Mouse (Mus musculus) midbrain, embryonic 11.5 days (tissue): Measurements from ENCODE around the gene Cc2d2b. TPM values are rescaled to one million over a fixed set of nuclear protein-coding genes. Genes with fewer than 3 reads are reported as not detected.

ENCODE experiments used
- ATAC-seq: fragments of 200-750 bp; cut with Nextera tagmentation; 2 replicates; pipeline ENCODE4 v1.8.0; 2017; ENCODE audit warnings: moderate TSS enrichment, moderate library complexity; ENCODE audit not compliant: low FRiP score
- DNase-seq: peaks from one replicate; pipeline ENCODE4 v3.0.0; 2015; ENCODE audit warnings: low spot score; ENCODE audit errors: missing footprints
- H3K27ac ChIP-seq: fragments of 300-500 bp; sonication (generic); 2 replicates; pipeline ENCODE4 v1.5.1; 2014; ENCODE audit warnings: low read depth, low read length
- H3K27me3 ChIP-seq: fragments of 300-500 bp; sonication (generic); 2 replicates; pipeline ENCODE4 v1.6.1; 2014; ENCODE audit warnings: mild to moderate bottlenecking, low read length, moderate library complexity, mixed read lengths; ENCODE audit not compliant: control insufficient read depth, insufficient read depth
- H3K36me3 ChIP-seq: fragments of 300-500 bp; sonication (generic); 2 replicates; pipeline ENCODE4 v1.6.1; 2014; ENCODE audit warnings: mild to moderate bottlenecking, low read length, moderate library complexity, mixed read lengths; ENCODE audit not compliant: control insufficient read depth, insufficient read depth
- H3K4me1 ChIP-seq: fragments of 300-500 bp; sonication (generic); 2 replicates; pipeline ENCODE4 v1.6.1; 2014; ENCODE audit warnings: low read length; ENCODE audit not compliant: control insufficient read depth, insufficient read depth
- H3K4me2 ChIP-seq: fragments of 300-500 bp; sonication (generic); 2 replicates; pipeline ENCODE4 v1.6.1; 2014; ENCODE audit warnings: mild to moderate bottlenecking, moderate library complexity
- H3K4me3 ChIP-seq: fragments of 300-500 bp; sonication (generic); 2 replicates; pipeline ENCODE4 v1.5.1; 2014; ENCODE audit warnings: low read depth, low read length
- H3K9ac ChIP-seq: fragments of 300-500 bp; sonication (generic); 2 replicates; pipeline ENCODE4 v1.6.1; 2014; ENCODE audit warnings: low read length
- H3K9me3 ChIP-seq: fragments of 300-500 bp; sonication (generic); 2 replicates; pipeline ENCODE4 v1.6.1; 2016; ENCODE audit warnings: low read length; ENCODE audit not compliant: control insufficient read depth
- WGBS: fragments of 180-500 bp; shearing (Covaris S2); extraction: QIAGEN DNeasy Blood & Tissue Kit; methylation state at CpG from one replicate; pipeline ENCODE4 v1.1.7; 2014; 5-methylcytosine and 5-hydroxymethylcytosine counted together
- polyA plus RNA-seq: library from polyadenylated mRNA; unstranded; fragments of >200 nt; fragmentation: Nextera tagmentation; extraction: Ambion mirVana; gene quantifications from 2 replicates; pipeline ENCODE4 v1.2.1, GENCODE M21; 2014

The Cc2d2b gene
- polyA plus RNA-seq, 1 experiment from 2014 or later: 0.22 TPM

DNA sequence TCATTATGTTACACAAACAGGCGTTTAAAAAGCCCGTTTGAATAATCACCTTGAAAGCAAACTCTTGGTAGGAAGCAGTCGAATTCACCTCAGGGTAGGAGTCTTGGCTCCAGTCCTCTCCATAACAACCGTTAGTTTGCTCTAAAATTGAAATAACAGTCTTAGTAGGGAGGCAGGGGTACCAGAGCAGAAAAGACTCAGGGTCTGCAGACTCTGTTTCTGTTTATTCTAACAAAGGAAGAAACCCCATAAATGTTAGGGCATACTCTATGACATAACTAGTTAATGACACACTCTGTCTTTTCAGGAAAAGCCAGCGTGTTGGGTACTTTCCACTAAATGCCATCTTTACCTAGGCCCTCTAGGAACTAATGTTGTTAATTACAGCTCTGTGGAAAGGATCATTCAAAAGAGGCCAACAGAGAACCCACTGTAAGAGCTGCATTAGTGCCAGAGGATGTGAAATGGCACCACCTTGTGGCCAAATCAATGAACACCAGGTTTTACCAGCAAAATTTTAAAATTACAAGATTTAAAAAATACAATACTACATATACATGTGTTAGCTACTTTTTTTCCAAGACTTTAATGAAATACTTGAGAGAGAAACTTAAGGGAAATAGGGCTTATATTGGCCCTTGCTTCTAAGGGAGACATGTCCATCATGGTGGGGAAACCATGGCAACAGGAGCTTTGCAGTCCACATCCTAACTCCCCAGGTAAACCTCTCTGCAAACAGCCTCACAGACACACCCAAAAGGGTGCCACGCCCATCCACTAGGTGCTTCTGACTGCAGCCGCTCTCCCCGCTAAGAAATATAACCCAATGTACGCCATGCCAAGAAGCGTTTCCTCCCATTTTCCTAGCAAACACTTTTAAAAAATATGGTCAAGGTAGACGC, 26.2 kb upstream of the Cc2d2b start:
- peak; percentile 92 for DNase-seq
- Histone ChIP-seq H3K9ac (no peak overlapping the region), H3K4me3 (no peak overlapping the region), H3K4me1 (no peaks in the 10 kb centered on the region), H3K9me3 (no peaks in the 10 kb centered on the region), H3K4me2 (no peak overlapping the region), H3K27ac (no peak overlapping the region), H3K27me3 (no peaks in the 10 kb centered on the region), H3K36me3 (no peaks in the 10 kb centered on the region)
- WGBS: 56% methylated on average over 11 of the region's 11 CpGs
- peak; percentile 74 for ATAC-seq

DNA sequence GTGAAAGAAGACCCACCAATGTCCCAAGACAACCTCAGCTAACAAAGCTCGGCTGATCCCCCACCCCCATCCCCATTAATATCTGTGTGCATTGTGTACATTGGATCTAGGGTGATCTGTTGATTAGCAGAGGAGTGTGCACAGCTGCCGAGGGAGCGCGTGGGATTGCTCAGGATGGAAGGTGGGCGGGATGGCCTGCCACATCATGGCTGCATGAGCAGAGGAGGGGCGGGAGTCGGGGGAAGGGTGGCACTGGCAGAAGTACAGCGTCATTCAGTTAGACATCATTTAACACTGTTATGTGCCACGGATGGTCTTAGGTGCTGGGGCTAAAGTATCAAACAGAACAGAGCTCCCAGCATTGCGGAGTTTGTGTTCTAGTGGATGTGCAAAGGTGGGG, 25.0 kb upstream of the Cc2d2b start:
- Histone ChIP-seq H3K36me3 (no peaks in the 10 kb centered on the region), H3K27ac (no peak overlapping the region), H3K27me3 (no peaks in the 10 kb centered on the region), H3K9me3 (no peaks in the 10 kb centered on the region), H3K4me2 (no peak overlapping the region), H3K4me1 (no peaks in the 10 kb centered on the region), H3K9ac (no peak overlapping the region), H3K4me3 (no peak overlapping the region)
- 72% methylated on average over 10 of the region's 10 CpGs for WGBS
- DNase-seq: no peak
- ATAC-seq: no peak

DNA sequence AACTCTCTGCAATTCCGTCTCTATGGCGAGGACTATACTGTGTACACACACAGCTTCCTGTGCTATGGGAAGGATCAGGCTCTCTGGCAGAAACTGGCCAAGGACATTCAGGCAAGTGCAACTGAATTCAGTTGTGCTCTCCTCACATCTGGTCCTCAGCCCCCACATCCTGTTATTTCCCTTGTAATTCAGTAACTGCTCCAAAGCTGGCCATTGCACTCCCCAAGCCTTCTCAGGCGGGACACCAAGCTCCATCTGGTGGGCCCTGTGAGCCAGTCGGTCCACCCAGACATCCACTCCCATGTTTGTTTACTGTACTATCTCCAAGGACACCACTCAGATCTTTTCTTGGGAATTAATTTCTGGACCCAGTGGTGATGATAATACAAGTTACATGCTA, 22.4 kb upstream of the Cc2d2b start:
- ATAC-seq (no peak), DNase-seq (no peak)
- no peak overlapping the region for H3K4me2 ChIP-seq
- H3K4me1 ChIP-seq: no peaks in the 10 kb centered on the region
- no peaks in the 10 kb centered on the region for H3K36me3 ChIP-seq
- no peak overlapping the region for H3K4me3 ChIP-seq
- no peaks in the 10 kb centered on the region for H3K9me3 ChIP-seq
- 85% methylated on average over 4 of the region's 4 CpGs for WGBS
- H3K27me3 ChIP-seq: no peaks in the 10 kb centered on the region
- H3K9ac ChIP-seq: no peak overlapping the region
- no peak overlapping the region for H3K27ac ChIP-seq

DNA sequence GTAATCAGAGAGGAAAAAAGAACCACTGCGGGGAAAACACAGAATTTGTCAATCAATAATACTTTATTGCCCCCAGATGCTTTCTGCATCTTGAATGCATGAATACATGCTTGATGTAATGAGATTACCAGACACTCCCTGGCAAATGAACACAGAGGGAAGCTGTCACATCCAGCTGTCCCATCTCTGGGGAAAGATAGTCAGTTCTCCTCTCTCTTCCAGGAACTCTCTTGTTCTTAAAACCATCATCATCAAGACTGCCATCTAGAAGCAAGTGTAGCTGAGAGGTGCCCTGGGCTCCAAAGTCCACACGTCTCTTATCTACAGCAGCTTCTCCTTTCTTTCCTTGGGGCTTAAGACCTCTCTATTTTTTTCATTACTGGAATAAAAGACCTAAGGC, 21.9 kb upstream of the Cc2d2b start:
- Histone ChIP-seq H3K9me3 (no peaks in the 10 kb centered on the region), H3K4me3 (no peak overlapping the region), H3K4me1 (no peaks in the 10 kb centered on the region), H3K27me3 (no peaks in the 10 kb centered on the region), H3K9ac (no peak overlapping the region), H3K4me2 (no peak overlapping the region), H3K36me3 (no peaks in the 10 kb centered on the region), H3K27ac (no peak overlapping the region)
- no peak for ATAC-seq
- 76% methylated on average over 2 of the region's 2 CpGs for WGBS
- DNase-seq: no peak

DNA sequence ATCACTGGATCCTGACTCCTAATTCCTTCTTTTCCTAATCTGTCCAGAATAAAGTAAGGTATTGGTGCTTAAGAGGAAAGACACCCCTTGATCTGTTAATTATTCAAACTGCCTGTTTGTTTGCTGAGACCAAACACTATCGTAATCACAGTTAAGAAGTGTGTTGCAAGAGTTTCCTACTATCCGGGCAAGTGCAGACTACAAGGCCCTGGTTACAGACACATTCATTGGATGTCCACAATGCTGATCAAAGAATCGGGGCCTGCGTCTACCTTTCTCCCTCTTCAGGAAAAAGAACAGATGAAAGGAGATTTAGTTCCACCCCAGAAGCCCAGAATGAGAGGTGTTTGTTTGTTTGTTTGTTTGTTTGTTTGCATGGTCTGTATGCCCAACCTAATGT, 20.3 kb upstream of the Cc2d2b start:
- ATAC-seq (no peak), DNase-seq (no peak)
- H3K9me3 ChIP-seq: no peaks in the 10 kb centered on the region
- H3K27me3 ChIP-seq: no peaks in the 10 kb centered on the region
- no peak overlapping the region for H3K27ac ChIP-seq
- WGBS: 84% methylated on average over 4 of the region's 4 CpGs
- no peak overlapping the region for H3K9ac ChIP-seq
- no peak overlapping the region for H3K4me3 ChIP-seq
- no peaks in the 10 kb centered on the region for H3K4me1 ChIP-seq
- H3K4me2 ChIP-seq: no peak overlapping the region
- no peaks in the 10 kb centered on the region for H3K36me3 ChIP-seq

DNA sequence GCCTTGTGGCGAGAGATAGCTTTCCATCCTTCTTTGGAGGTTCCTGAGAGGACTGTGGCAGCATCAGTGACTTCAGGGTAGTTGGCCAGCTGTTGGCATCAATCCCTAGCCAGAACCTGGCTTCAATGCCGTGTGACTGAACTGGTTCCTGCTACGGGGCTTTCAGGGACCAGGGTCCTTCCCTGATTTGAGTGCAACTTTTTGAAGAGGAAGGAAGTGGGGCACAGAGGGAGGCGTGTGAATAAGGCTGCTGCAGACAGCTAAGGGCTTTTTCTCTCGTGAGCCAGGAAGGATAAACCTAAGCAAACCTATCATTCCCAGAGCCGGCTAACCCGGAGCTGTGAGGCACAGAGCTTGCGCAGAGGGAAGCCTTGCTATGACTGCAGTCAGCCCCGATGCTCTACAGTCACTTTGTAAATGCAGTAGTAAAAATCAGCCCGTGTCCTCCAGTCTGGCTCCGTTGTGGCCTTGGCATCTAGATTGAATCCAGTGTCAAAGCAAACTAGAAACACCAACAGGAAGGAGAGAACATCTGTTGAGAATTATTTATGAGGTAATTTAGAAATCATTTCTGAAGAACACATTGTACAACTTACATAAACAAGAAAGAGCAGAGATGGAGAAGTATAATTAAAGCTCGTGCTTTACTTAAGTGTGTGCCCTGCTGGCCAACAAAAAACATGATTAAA, 19.7 kb upstream of the Cc2d2b start:
- Histone ChIP-seq H3K27ac (no peak overlapping the region), H3K36me3 (no peaks in the 10 kb centered on the region), H3K4me1 (no peaks in the 10 kb centered on the region), H3K9ac (no peak overlapping the region), H3K4me3 (no peak overlapping the region), H3K27me3 (no peaks in the 10 kb centered on the region), H3K4me2 (no peak overlapping the region), H3K9me3 (no peaks in the 10 kb centered on the region)
- ATAC-seq (no peak), DNase-seq (no peak)
- WGBS: 75% methylated on average over 12 of the region's 12 CpGs

DNA sequence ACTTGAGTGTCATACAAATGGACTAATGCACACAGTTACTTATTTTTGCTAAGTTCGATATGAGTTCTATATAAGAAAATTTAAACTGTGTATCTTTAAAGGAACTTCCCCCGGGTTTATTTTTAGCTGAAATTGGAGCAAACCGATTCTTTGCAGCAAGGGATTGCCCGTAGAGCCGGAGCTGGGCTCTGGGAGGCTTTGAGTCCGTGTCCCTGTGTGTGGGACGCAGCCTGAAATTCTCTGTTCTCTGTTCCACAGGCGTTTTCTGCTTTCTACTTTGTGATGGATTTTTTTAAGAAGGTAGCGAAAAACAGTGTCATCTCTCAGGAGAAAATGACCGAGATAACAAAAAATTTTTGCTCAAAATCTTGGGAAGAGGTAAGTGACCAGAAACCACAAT, 15.1 kb upstream of the Cc2d2b start:
- H3K4me1 ChIP-seq: no peaks in the 10 kb centered on the region
- H3K4me3 ChIP-seq: no peak overlapping the region
- H3K9ac ChIP-seq: no peak overlapping the region
- no peak overlapping the region for H3K4me2 ChIP-seq
- 86% methylated on average over 10 of the region's 10 CpGs for WGBS
- H3K27ac ChIP-seq: no peak overlapping the region
- no peaks in the 10 kb centered on the region for H3K36me3 ChIP-seq
- no peak for ATAC-seq
- H3K9me3 ChIP-seq: no peaks in the 10 kb centered on the region
- H3K27me3 ChIP-seq: no peaks in the 10 kb centered on the region
- DNase-seq: no peak

DNA sequence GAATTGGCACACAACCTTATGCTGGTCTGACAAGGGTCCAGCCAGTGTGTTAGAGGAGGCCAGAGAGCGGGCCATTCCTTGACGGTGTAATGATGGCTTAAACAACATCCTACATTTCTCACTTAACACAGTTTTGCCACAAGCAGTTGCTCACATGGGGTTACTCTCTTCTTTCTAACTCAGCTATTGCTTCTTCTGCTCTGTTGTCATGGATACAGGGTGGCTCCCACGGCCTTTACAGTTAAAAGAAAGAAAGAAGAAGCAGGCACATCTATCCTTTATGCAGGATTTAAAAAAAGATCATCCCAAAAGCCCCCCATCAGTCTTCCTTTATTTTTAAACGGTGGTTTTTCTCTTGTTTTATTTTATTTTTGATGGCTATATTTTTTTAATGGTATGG, 14.7 kb upstream of the Cc2d2b start:
- ATAC-seq (no peak), DNase-seq (no peak)
- H3K27ac ChIP-seq: no peak overlapping the region
- 69% methylated on average over 4 of the region's 4 CpGs for WGBS
- no peak overlapping the region for H3K4me2 ChIP-seq
- H3K4me3 ChIP-seq: no peak overlapping the region
- H3K9ac ChIP-seq: no peak overlapping the region
- H3K4me1 ChIP-seq: no peaks in the 10 kb centered on the region
- no peaks in the 10 kb centered on the region for H3K36me3 ChIP-seq
- no peaks in the 10 kb centered on the region for H3K27me3 ChIP-seq
- H3K9me3 ChIP-seq: no peaks in the 10 kb centered on the region
